ENCODE assay signal across 16 mouse cellular contexts in the genomic region with DNA sequence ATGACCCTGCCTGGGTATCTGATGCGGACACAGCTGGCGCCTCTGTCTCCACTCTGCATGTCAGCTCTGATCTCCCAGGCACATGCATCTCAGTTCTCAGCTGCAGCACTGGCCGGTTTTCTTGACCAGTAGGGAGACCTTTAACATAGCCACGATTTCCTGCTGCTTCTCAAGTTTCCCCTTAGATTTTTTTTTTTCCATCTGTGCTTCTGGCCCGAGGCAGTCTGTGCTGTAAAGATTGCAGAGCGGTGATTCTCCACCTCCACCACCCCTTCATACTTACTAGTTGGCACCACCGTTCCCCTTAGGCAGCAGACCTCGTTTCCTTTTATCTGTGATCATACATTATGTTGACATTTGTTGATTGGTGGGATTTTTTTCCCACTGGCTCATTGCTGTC.
"Had no signal": no experiment of that assay in that cellular context is flagged by ENCODE, and none has a peak within 500 bp of the region (broad histone marks: within the 10 kb centered on the region; RNA-seq: fewer than 3 reads in every experiment).

No protein-coding gene starts in this region.

- DNase-seq: gastrocnemius, postnatal 14 days; gastrocnemius, postnatal 36 days; heart, adult 2 months; heart, postnatal 14 days; heart, postnatal 4 days; kidney, adult 18-20 months; kidney, adult 8-10 months; kidney, postnatal 10 days; kidney, postnatal 25 days; kidney, postnatal 4 days; liver; liver, embryonic 13.5 days had no signal

- ATAC-seq: hindbrain, embryonic 16.5 days; inflammation-experienced regulatory T-cells, adult 6 months; intestine, embryonic 15.5 days; intestine, postnatal 0 days had no signal
